Mouse (Mus musculus): ENCODE data around the gene Rap1gap2.

Gene Rap1gap2

GRCm38 (mm10) chr11:74532401-74532800, 78.3 kb downstream of the Rap1gap2 start:
- no peak for DNase-seq

- no peak for DNase-seq
Observed at GRCm38 (mm10) chr11:74531725-74532124, 79.0 kb downstream of the Rap1gap2 start.

- DNase-seq: no peak
Observed at GRCm38 (mm10) chr11:74529803-74530202, 80.9 kb downstream of the Rap1gap2 start.

GRCm38 (mm10) chr11:74527555-74527954, 83.2 kb downstream of the Rap1gap2 start:
- DNase-seq: no peak

GRCm38 (mm10) chr11:74526180-74527158, 84.2 kb downstream of the Rap1gap2 start:
- DNase-seq: peak; percentile 46

- peak; percentile 43 for DNase-seq
Observed at GRCm38 (mm10) chr11:74525605-74526004, 85.1 kb downstream of the Rap1gap2 start.

GRCm38 (mm10) chr11:74525205-74525604, 85.5 kb downstream of the Rap1gap2 start:
- DNase-seq: no peak

- DNase-seq: peak; percentile 80
Observed at GRCm38 (mm10) chr11:74524050-74524965, 86.4 kb downstream of the Rap1gap2 start.

- DNase-seq: peak; percentile 52
Observed at GRCm38 (mm10) chr11:74523210-74523951, 87.3 kb downstream of the Rap1gap2 start.

- DNase-seq: peak; percentile 84
Observed at GRCm38 (mm10) chr11:74522487-74523209, 88.1 kb downstream of the Rap1gap2 start.

GRCm38 (mm10) chr11:74521981-74522486, 88.7 kb downstream of the Rap1gap2 start:
- DNase-seq: no peak

GRCm38 (mm10) chr11:74520201-74520600, 90.5 kb downstream of the Rap1gap2 start:
- DNase-seq: no peak

GRCm38 (mm10) chr11:74516112-74516511, 94.6 kb downstream of the Rap1gap2 start:
- DNase-seq: no peak

GRCm38 (mm10) chr11:74515046-74515445, 95.7 kb downstream of the Rap1gap2 start:
- DNase-seq: no peak

GRCm38 (mm10) chr11:74512595-74512994, 98.1 kb downstream of the Rap1gap2 start:
- DNase-seq: no peak

- DNase-seq: no peak
Observed at GRCm38 (mm10) chr11:74506275-74506674, 104.4 kb downstream of the Rap1gap2 start.

- no peak for DNase-seq
Observed at GRCm38 (mm10) chr11:74502485-74502884, 108.2 kb downstream of the Rap1gap2 start.

- DNase-seq: no peak
Observed at GRCm38 (mm10) chr11:74501989-74502388, 108.7 kb downstream of the Rap1gap2 start.

- DNase-seq: no peak
Observed at GRCm38 (mm10) chr11:74501061-74501460, 109.7 kb downstream of the Rap1gap2 start.

GRCm38 (mm10) chr11:74499521-74500099, 111.1 kb downstream of the Rap1gap2 start:
- DNase-seq: no peak

- no peak for DNase-seq
Observed at GRCm38 (mm10) chr11:74499058-74499457, 111.7 kb downstream of the Rap1gap2 start.
